Mouse (Mus musculus): ENCODE measurements around the gene Psma2. TPM values are rescaled to one million over a fixed set of nuclear protein-coding genes. Genes with fewer than 3 reads are reported as not detected.

Psma2 gene
- 145 and 163 TPM in 2 replicates for polyA plus RNA-seq (2014; fragmentation: Nextera tagmentation; extraction: Ambion mirVana)

DNA sequence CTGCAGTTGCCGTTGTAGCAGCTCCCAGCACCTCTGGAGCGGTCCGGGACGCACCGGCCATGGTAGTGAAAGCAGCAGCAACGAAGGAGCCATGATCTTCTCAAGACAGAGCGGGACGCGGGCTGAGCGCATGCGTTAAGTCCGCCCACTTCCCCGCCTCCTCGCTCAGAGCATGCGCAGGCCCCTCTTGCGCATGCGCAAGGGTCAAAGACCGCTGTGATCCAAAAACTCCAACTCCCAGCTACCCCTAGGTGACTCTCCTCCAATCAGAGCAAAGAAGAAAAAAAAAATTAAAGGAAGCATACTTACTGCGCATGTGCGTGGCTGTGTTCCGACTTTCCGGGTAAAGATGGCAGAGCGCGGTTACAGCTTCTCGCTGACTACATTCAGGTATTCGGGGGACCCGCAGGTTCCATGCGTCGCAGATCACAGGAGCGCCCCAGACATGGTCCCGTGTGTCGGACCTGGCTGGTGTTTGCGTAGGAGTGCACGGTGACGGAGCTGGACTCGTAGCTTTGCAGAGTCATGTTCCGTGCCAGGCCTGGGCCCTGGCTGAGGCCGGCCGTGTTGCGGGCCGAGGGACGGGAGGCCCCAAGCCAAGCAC lies at the start of gene Psma2, which contains the start of gene Mrpl32:
Gene Psma2, plus strand, starts transcription at position 315 of the 604 bp plus-strand sequence.
Gene Mrpl32, minus strand, starts transcription at position 240 of the 604 bp plus-strand sequence.
- peak within 1 kb of the TSS; percentile 30 to 80 for H3K27ac ChIP-seq (replicated peaks in 1 of 2; ENCODE audit: control insufficient read depth in 1 of 2, insufficient read depth in 1 of 2, low read depth in 2 of 2, low read length in 2 of 2)
- no peaks in the 10 kb centered on the region for H3K27me3 ChIP-seq (ENCODE audit: control insufficient read depth, insufficient read depth, low read length)
- H3K4me2 ChIP-seq (ENCODE audit: low read length), result peak within 1 kb of the TSS; percentile 84
- peak; percentile 100 for ATAC-seq (ENCODE audit: insufficient number of reproducible peaks, insufficient read depth, low FRiP score, low read depth)
- H3K4me1 ChIP-seq (ENCODE audit: control insufficient read depth in 2 of 2, insufficient read depth in 2 of 2, low read length in 2 of 2), result peaks cover 0 to 6% of the 10 kb centered on the region in 2 experiments; a peak in 2 of 4 replicates
- no peaks in the 10 kb centered on the region for H3K9me3 ChIP-seq (ENCODE audit: control insufficient read depth, low read length)
- H3K9ac ChIP-seq (ENCODE audit: low read length), result peak within 1 kb of the TSS; percentile 88
- WGBS, result 0% methylated on average over 42 of the region's 42 CpGs
- H3K36me3 ChIP-seq (ENCODE audit: control insufficient read depth, insufficient read depth, low read length), result peaks cover 43% of the 10 kb centered on the region
- peak within 1 kb of the TSS; percentile 81 to 100 for H3K4me3 ChIP-seq (ENCODE audit: control insufficient read depth in 1 of 2, insufficient read depth in 1 of 2, low read depth in 1 of 2, low read length in 2 of 2)

DNA sequence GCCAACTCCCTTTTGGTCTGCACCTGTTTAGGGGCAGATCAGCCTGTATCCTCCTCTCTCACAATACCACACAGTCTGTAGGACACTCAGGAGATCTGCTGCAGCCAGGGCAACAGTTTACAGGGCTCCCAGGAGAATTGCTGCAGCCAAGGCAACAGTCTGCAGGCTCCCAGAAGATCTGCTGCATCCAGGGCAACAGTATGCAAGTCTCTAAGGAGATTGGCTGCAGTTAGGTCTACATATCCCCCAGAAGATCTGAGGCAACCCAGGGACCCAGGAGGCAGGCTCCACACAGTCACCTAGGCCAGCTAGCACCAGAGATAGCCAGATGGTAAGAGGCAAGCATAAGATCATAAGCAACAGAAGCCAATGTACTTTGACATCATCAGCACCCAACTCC lies 38.9 kb upstream of the Psma2 start:
- Histone ChIP-seq H3K4me1 (ENCODE audit: control insufficient read depth in 2 of 2, insufficient read depth in 2 of 2, low read length in 2 of 2) (no peaks in the 10 kb centered on the region), H3K4me3 (ENCODE audit: control insufficient read depth in 1 of 2, insufficient read depth in 1 of 2, low read depth in 1 of 2, low read length in 2 of 2) (no peak overlapping the region), H3K9me3 (ENCODE audit: control insufficient read depth, low read length) (0 out of 2 replicates have a peak, but pooled peaks cover 3% of the 10 kb centered on the region), H3K9ac (ENCODE audit: low read length) (no peak overlapping the region), H3K27me3 (ENCODE audit: control insufficient read depth, insufficient read depth, low read length) (no peaks in the 10 kb centered on the region), H3K4me2 (ENCODE audit: low read length) (no peak overlapping the region), H3K36me3 (ENCODE audit: control insufficient read depth, insufficient read depth, low read length) (no peaks in the 10 kb centered on the region), H3K27ac (replicated peaks in 1 of 2; ENCODE audit: control insufficient read depth in 1 of 2, insufficient read depth in 1 of 2, low read depth in 2 of 2, low read length in 2 of 2) (no peak overlapping the region)
- no peak for ATAC-seq (ENCODE audit: insufficient number of reproducible peaks, insufficient read depth, low FRiP score, low read depth)

DNA sequence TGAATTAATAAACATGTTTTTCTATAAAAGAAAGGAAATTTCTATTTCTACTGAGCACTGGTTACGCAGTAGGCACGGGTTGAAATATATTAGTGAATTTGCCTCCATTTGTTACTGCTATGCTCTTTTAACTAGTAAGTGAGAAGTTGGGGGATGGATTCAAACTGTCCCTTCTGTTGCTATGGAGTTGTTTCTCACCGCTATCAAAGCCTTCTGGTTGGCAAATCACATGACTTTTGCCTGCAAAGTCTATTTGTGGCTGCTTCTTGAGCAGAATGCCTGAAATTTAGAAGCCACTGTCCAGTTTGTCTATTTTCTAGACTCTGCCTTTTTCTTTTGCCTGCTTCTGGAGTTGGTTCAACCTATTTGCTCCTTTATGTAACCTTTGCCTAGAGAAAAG lies 32.6 kb upstream of the Psma2 start:
- Histone ChIP-seq H3K27me3 (ENCODE audit: control insufficient read depth, insufficient read depth, low read length) (no peaks in the 10 kb centered on the region), H3K4me3 (ENCODE audit: control insufficient read depth in 1 of 2, insufficient read depth in 1 of 2, low read depth in 1 of 2, low read length in 2 of 2) (no peak overlapping the region), H3K4me1 (ENCODE audit: control insufficient read depth in 2 of 2, insufficient read depth in 2 of 2, low read length in 2 of 2) (no peaks in the 10 kb centered on the region), H3K9ac (ENCODE audit: low read length) (no peak overlapping the region), H3K36me3 (ENCODE audit: control insufficient read depth, insufficient read depth, low read length) (no peaks in the 10 kb centered on the region), H3K4me2 (ENCODE audit: low read length) (no peak overlapping the region), H3K9me3 (ENCODE audit: control insufficient read depth, low read length) (no peaks in the 10 kb centered on the region), H3K27ac (replicated peaks in 1 of 2; ENCODE audit: control insufficient read depth in 1 of 2, insufficient read depth in 1 of 2, low read depth in 2 of 2, low read length in 2 of 2) (no peak overlapping the region)
- ATAC-seq (ENCODE audit: insufficient number of reproducible peaks, insufficient read depth, low FRiP score, low read depth), result no peak
- 68% methylated on average over 3 of the region's 3 CpGs for WGBS

DNA sequence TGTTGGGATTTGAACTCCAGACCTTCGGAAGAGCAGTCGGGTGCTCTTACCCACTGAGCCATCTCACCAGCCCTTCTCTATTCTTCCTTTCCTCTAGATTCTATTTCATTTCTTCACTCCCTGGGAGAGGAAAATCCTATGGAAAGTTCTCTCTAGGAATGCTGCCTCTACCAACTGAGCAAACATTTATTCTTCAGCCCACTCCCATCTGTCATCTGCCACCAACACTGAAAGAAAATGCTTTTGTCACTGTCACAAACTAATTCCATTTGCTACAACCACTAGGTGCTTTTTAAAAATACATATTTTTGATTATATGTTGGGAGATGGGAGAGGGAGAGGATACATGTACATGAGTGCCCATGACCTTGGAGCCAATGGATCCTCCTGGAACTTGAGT lies 10.3 kb upstream of the Psma2 start:
- Histone ChIP-seq H3K36me3 (ENCODE audit: control insufficient read depth, insufficient read depth, low read length) (no peaks in the 10 kb centered on the region), H3K4me1 (ENCODE audit: control insufficient read depth in 2 of 2, insufficient read depth in 2 of 2, low read length in 2 of 2) (no peaks in the 10 kb centered on the region), H3K4me3 (ENCODE audit: control insufficient read depth in 1 of 2, insufficient read depth in 1 of 2, low read depth in 1 of 2, low read length in 2 of 2) (no peak overlapping the region), H3K9ac (ENCODE audit: low read length) (no peak overlapping the region), H3K27me3 (ENCODE audit: control insufficient read depth, insufficient read depth, low read length) (no peaks in the 10 kb centered on the region), H3K9me3 (ENCODE audit: control insufficient read depth, low read length) (no peaks in the 10 kb centered on the region), H3K27ac (replicated peaks in 1 of 2; ENCODE audit: control insufficient read depth in 1 of 2, insufficient read depth in 1 of 2, low read depth in 2 of 2, low read length in 2 of 2) (no peak overlapping the region), H3K4me2 (ENCODE audit: low read length) (no peak overlapping the region)
- WGBS, result 86% methylated on average over 2 of the region's 2 CpGs
- ATAC-seq (ENCODE audit: insufficient number of reproducible peaks, insufficient read depth, low FRiP score, low read depth), result no peak

DNA sequence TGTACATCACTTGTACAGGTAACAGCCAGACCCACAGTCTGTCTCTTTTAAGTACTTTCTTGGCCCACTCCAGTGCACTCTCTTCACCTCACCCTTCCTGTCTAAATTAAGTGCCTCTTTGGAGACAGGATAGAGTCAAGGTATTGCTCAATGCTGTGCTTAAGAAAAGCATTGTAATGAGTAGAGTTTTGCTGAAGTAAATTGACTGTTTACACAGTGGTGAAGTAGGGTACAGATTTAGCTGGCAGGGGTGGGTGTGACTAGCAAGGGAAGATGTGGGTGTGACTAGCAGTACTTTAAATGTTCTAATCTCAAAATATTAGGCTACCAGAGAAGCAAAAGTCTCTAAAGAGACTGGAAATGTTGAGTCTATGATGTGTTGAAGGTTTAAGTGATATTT lies 5.4 kb upstream of the Psma2 start:
- Histone ChIP-seq H3K4me2 (ENCODE audit: low read length) (no peak overlapping the region), H3K27me3 (ENCODE audit: control insufficient read depth, insufficient read depth, low read length) (no peaks in the 10 kb centered on the region), H3K9me3 (ENCODE audit: control insufficient read depth, low read length) (no peaks in the 10 kb centered on the region), H3K27ac (replicated peaks in 1 of 2; ENCODE audit: control insufficient read depth in 1 of 2, insufficient read depth in 1 of 2, low read depth in 2 of 2, low read length in 2 of 2) (no peak overlapping the region), H3K36me3 (ENCODE audit: control insufficient read depth, insufficient read depth, low read length) (peaks cover 24% of the 10 kb centered on the region), H3K4me3 (ENCODE audit: control insufficient read depth in 1 of 2, insufficient read depth in 1 of 2, low read depth in 1 of 2, low read length in 2 of 2) (no peak overlapping the region), H3K9ac (ENCODE audit: low read length) (no peak overlapping the region), H3K4me1 (ENCODE audit: control insufficient read depth in 2 of 2, insufficient read depth in 2 of 2, low read length in 2 of 2) (peaks cover 0 to 6% of the 10 kb centered on the region in 2 experiments; a peak in 2 of 4 replicates)
- no peak for ATAC-seq (ENCODE audit: insufficient number of reproducible peaks, insufficient read depth, low FRiP score, low read depth)

DNA sequence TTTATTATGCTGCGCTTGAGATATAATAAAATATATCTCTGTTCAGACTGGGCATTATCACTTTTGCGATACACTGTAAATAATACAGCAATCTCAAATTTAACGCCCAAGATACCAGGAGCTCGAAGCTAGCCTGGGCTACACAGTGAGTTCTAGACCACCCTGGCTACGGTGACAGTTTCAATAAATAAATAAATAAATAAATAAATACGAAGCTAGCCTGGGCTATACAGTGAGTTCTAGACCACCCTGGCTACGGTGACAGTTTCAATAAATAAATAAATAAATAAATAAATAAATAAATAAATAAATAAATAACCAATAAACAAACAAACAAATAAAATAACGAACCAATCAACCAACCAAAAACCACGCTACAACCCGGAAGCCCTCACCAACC lies 577 bp upstream of the Psma2 start:
- Histone ChIP-seq H3K4me1 (ENCODE audit: control insufficient read depth in 2 of 2, insufficient read depth in 2 of 2, low read length in 2 of 2) (peaks cover 0 to 6% of the 10 kb centered on the region in 2 experiments; a peak in 2 of 4 replicates), H3K9me3 (ENCODE audit: control insufficient read depth, low read length) (no peaks in the 10 kb centered on the region), H3K27ac (replicated peaks in 1 of 2; ENCODE audit: control insufficient read depth in 1 of 2, insufficient read depth in 1 of 2, low read depth in 2 of 2, low read length in 2 of 2) (peak overlapping the region; percentile 29 to 80; a peak in 3 of 4 replicates), H3K4me2 (ENCODE audit: low read length) (peak overlapping the region; percentile 76), H3K36me3 (ENCODE audit: control insufficient read depth, insufficient read depth, low read length) (peaks cover 38% of the 10 kb centered on the region), H3K4me3 (ENCODE audit: control insufficient read depth in 1 of 2, insufficient read depth in 1 of 2, low read depth in 1 of 2, low read length in 2 of 2) (peak overlapping the region; percentile 81 to 100), H3K9ac (ENCODE audit: low read length) (peak overlapping the region; percentile 80), H3K27me3 (ENCODE audit: control insufficient read depth, insufficient read depth, low read length) (no peaks in the 10 kb centered on the region)
- peak; percentile 42; the same call in 1 of the 2 replicates for ATAC-seq (ENCODE audit: insufficient number of reproducible peaks, insufficient read depth, low FRiP score, low read depth)
- 5% methylated on average over 10 of the region's 10 CpGs for WGBS

DNA sequence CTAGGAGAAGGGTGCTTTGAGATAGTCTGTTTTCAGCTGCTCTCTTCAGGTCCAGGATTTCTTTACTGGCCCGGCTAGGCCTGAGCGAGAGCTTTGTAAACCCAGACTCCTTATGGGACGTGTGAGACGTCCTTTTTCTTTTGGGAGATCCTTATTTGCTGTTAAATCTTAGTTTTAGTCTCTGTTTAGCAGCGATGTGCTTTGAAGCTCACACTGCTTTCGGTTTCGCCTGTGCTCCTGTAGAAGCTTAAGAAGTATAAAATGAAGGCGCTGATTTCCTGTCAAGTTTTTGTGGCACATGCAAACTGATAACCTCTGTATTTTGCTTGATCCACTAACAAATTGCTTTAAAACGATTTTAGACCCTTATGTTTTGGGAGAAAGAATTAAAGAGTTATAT lies 513 bp downstream of the Psma2 start:
- ATAC-seq (ENCODE audit: insufficient number of reproducible peaks, insufficient read depth, low FRiP score, low read depth), result no peak
- peak overlapping the region; percentile 30 to 38; a peak in 3 of 4 replicates for H3K27ac ChIP-seq (replicated peaks in 1 of 2; ENCODE audit: control insufficient read depth in 1 of 2, insufficient read depth in 1 of 2, low read depth in 2 of 2, low read length in 2 of 2)
- H3K4me1 ChIP-seq (ENCODE audit: control insufficient read depth in 2 of 2, insufficient read depth in 2 of 2, low read length in 2 of 2), result peaks cover 0 to 6% of the 10 kb centered on the region in 2 experiments; a peak in 2 of 4 replicates

DNA sequence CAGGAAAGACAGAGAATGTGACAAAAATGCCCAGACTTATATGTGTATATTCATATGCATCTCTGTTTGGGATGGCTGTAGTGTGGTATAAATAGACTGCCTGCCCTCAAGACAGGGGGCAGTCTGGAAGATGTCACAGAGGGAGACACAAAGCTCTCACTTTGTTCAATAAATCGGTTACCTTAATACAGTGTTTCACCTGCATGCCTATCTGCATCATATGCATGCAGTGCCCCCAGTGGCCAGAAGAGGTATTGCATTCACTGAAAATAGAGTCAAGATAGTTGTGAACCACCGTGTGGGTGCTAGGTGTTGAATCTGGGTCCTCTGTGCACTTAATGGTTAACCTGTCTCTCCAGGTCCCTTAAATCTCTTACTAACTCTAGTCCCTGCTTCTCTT lies 5.7 kb downstream of the Psma2 start:
- H3K4me2 ChIP-seq (ENCODE audit: low read length), result no peak overlapping the region

More for the DNA sequence above, 513 bp downstream of the Psma2 start:
- Histone ChIP-seq H3K4me3 (ENCODE audit: control insufficient read depth in 1 of 2, insufficient read depth in 1 of 2, low read depth in 1 of 2, low read length in 2 of 2) (peak overlapping the region; percentile 81 to 96), H3K36me3 (ENCODE audit: control insufficient read depth, insufficient read depth, low read length) (peaks cover 46% of the 10 kb centered on the region), H3K9me3 (ENCODE audit: control insufficient read depth, low read length) (no peaks in the 10 kb centered on the region), H3K27me3 (ENCODE audit: control insufficient read depth, insufficient read depth, low read length) (no peaks in the 10 kb centered on the region), H3K9ac (ENCODE audit: low read length) (peak overlapping the region; percentile 88), H3K4me2 (ENCODE audit: low read length) (peak overlapping the region; percentile 84)
- WGBS, result 1% methylated on average over 9 of the region's 9 CpGs

More for the DNA sequence above, 5.7 kb downstream of the Psma2 start:
- no peak for ATAC-seq (ENCODE audit: insufficient number of reproducible peaks, insufficient read depth, low FRiP score, low read depth)
- H3K27me3 ChIP-seq (ENCODE audit: control insufficient read depth, insufficient read depth, low read length), result no peaks in the 10 kb centered on the region
- H3K27ac ChIP-seq (replicated peaks in 1 of 2; ENCODE audit: control insufficient read depth in 1 of 2, insufficient read depth in 1 of 2, low read depth in 2 of 2, low read length in 2 of 2), result no peak overlapping the region
- H3K9ac ChIP-seq (ENCODE audit: low read length), result no peak overlapping the region
- no peaks in the 10 kb centered on the region for H3K4me1 ChIP-seq (ENCODE audit: control insufficient read depth in 2 of 2, insufficient read depth in 2 of 2, low read length in 2 of 2)
- H3K36me3 ChIP-seq (ENCODE audit: control insufficient read depth, insufficient read depth, low read length), result peaks cover 69% of the 10 kb centered on the region
- H3K4me3 ChIP-seq (ENCODE audit: control insufficient read depth in 1 of 2, insufficient read depth in 1 of 2, low read depth in 1 of 2, low read length in 2 of 2), result no peak overlapping the region
- 30% methylated on average over 2 of the region's 2 CpGs for WGBS
- no peaks in the 10 kb centered on the region for H3K9me3 ChIP-seq (ENCODE audit: control insufficient read depth, low read length)
